Mouse (Mus musculus) cortical plate, adult 2 months (tissue): Measurements from ENCODE around the gene Tnfrsf9.

Experiments
- CTCF ChIP-seq: fragments of 200-500 bp; IDR thresholded peaks from 2 replicates; pipeline ENCODE4 v1.5.1; 2011; ENCODE audit warnings: mild to moderate bottlenecking, control low read depth, low read length; ENCODE audit not compliant: insufficient read depth; ENCODE audit errors: extremely low read depth
- POLR2A ChIP-seq: fragments of 200-500 bp; IDR thresholded peaks from 2 replicates; pipeline ENCODE4 v1.6.1; 2011; ENCODE audit warnings: mild to moderate bottlenecking, low read length, control low read depth; ENCODE audit not compliant: insufficient read depth; ENCODE audit errors: extremely low read depth

DNA sequence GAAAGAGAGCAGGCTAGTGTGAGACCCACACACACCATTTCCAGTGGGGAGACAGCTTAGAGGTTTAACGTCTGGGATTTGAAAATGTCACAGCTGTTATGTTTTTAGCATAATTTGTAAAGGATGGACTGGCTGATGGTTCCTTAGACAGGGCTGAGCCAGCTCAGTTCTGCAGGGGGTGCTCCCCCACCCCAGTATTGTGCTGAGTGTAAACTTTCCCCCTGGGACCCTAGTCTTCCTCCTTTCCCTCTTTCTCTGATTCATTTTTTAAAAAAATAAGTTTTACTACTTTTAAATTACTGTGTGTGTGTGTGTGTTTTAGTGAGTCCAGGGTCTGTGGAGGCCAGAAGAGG is 42.7 kb downstream of the Tnfrsf9 start:
- TF ChIP-seq CTCF, result no peak
- no peak for TF ChIP-seq POLR2A
